Mouse (Mus musculus) ES-Bruce4 (cell line): ENCODE data around the gene 2310034G01Rik. TPM values are rescaled to one million over a fixed set of nuclear protein-coding genes. Genes with fewer than 3 reads are reported as not detected.

Experiments used
- H3K27ac ChIP-seq: 2 replicates; pipeline ENCODE4 v1.5.1; 2012; ENCODE audit warnings: low read length, inconsistent platforms; ENCODE audit not compliant: insufficient read depth
- H3K27me3 ChIP-seq: 2 replicates; pipeline ENCODE4 v1.6.1; 2012; ENCODE audit warnings: mild to moderate bottlenecking, low read length, inconsistent platforms; ENCODE audit not compliant: control insufficient read depth, poor library complexity, insufficient read depth, severe bottlenecking
- H3K36me3 ChIP-seq: 2 replicates; pipeline ENCODE4 v1.6.1; 2012; ENCODE audit warnings: inconsistent platforms, mild to moderate bottlenecking, low read length, moderate library complexity; ENCODE audit not compliant: control insufficient read depth, poor library complexity, insufficient read depth, severe bottlenecking
- H3K4me1 ChIP-seq: one replicate; pipeline ENCODE4 v1.8.1; 2011; ENCODE audit warnings: low read length; ENCODE audit not compliant: control insufficient read depth, insufficient read depth
- H3K4me3 ChIP-seq: 2 replicates; pipeline ENCODE4 v1.5.1; 2011; ENCODE audit warnings: low read depth, mild to moderate bottlenecking, low read length
- H3K9ac ChIP-seq: 2 replicates; pipeline ENCODE4 v1.6.1; 2012; ENCODE audit warnings: low read depth, mild to moderate bottlenecking, inconsistent platforms; ENCODE audit not compliant: poor library complexity, severe bottlenecking
- H3K9me3 ChIP-seq: replicated peaks from 2 replicates; pipeline ENCODE4 v1.6.1; 2012; ENCODE audit warnings: mild to moderate bottlenecking, low read length, inconsistent platforms; ENCODE audit not compliant: control insufficient read depth, poor library complexity, insufficient read depth, severe bottlenecking
- CTCF ChIP-seq: IDR thresholded peaks from one replicate; pipeline ENCODE4 v1.8.1; 2011; ENCODE audit warnings: low read depth, low read length
- EP300 ChIP-seq: IDR thresholded peaks from 2 replicates; pipeline ENCODE4 v1.6.1; 2011; ENCODE audit warnings: low read depth, low read length; ENCODE audit not compliant: insufficient read depth
- POLR2A ChIP-seq: IDR thresholded peaks from one replicate; pipeline ENCODE4 v1.8.1; 2011; ENCODE audit warnings: low read length; ENCODE audit not compliant: insufficient read depth
- polyA plus RNA-seq: library from polyadenylated mRNA; stranded (reverse); fragments of >200 nt; gene quantifications from 2 replicates; pipeline ENCODE4 v1.2.4, GENCODE M21; 2011; ENCODE audit warnings: low read depth; ENCODE audit not compliant: missing spikeins, insufficient read depth, insufficient read length

Gene 2310034G01Rik
- polyA plus RNA-seq, 1 experiment = 0.43 TPM

DNA sequence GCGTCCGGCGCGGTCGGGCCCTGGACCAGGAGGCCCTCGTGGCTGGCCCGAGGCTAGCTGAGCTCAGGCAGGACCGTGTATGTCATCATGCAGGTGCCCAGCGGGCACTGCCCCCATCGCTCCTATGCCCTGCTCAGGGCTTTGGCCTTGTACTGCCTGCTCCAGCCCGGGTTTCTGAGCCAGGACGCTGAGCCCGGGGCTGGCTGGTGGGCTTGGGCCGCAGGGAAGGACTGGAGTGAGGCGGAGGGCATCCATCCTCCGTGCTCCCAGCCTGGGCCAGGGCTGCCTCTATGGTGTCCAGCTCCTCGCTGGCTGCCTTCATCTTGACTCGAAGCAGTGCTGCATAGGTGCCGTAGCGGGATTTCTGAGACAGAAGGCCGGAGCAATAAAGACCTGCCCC lies 37.5 kb downstream of the 2310034G01Rik start:
- H3K9ac ChIP-seq = no peak overlapping the region
- TF ChIP-seq CTCF (no peak), POLR2A (no peak), EP300 (no peak)

DNA sequence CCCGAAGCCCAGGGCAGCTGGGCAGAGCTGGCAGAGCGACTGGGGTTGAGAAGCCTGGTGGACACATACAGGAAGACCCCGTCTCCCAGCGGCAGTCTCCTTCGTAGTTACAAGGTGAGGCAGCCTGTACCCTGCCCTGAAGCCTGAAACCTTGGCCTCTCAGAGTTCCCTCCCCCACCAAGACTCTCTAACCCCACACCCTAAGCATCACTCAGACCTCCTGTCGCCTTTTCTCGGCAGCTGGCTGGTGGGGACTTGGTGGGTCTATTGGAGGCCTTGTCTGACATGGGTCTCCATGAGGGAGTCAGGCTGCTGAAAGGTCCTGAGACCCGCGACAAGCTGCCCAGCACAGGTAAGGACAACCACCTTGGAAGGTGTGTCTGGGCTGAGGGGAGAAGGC lies 38.8 kb downstream of the 2310034G01Rik start:
- 0 out of 2 replicates have a peak, but pooled peaks cover 2% of the 10 kb centered on the region for H3K27me3 ChIP-seq
- no peak overlapping the region for H3K9ac ChIP-seq
- no peak overlapping the region for H3K4me3 ChIP-seq

More for the DNA sequence above, 37.5 kb downstream of the 2310034G01Rik start:
- Histone ChIP-seq H3K9me3 (no peaks in the 10 kb centered on the region), H3K27ac (no peak overlapping the region), H3K36me3 (no peaks in the 10 kb centered on the region), H3K27me3 (peaks cover 5% of the 10 kb centered on the region; the same call in 1 of the 2 replicates), H3K4me1 (no peaks in the 10 kb centered on the region), H3K4me3 (no peak overlapping the region)

DNA sequence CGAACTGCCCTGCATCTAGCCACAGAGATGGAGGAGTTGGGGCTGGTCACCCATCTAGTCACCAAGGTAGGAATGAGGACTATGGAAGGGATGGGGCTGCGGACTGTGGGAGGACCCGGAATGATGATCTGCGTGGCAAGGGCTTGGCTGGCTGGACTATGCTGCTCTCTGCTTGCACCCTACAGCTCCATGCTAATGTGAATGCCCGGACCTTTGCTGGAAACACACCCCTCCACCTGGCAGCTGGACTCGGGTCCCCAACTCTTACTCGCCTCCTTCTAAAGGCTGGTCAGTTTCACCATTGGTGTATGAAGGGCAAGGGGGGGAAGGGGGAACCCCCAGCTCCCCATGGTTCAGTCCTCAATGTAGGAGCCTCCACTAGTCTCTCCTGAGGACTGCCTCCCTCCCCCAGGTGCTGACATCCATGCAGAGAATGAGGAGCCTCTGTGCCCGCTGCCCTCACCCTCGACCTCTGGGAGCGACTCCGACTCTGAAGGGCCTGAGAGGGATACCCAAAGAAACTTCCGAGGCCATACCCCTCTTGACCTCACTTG lies 39.7 kb downstream of the 2310034G01Rik start:
- no peak overlapping the region for H3K27ac ChIP-seq
- no peaks in the 10 kb centered on the region for H3K9me3 ChIP-seq
- no peak for TF ChIP-seq POLR2A
- no peak for TF ChIP-seq EP300
- no peaks in the 10 kb centered on the region for H3K4me1 ChIP-seq
- no peak overlapping the region for H3K9ac ChIP-seq
- H3K27me3 ChIP-seq = no peaks in the 10 kb centered on the region
- H3K36me3 ChIP-seq = no peaks in the 10 kb centered on the region
- H3K4me3 ChIP-seq = no peak overlapping the region

More for the DNA sequence above, 38.8 kb downstream of the 2310034G01Rik start:
- no peaks in the 10 kb centered on the region for H3K4me1 ChIP-seq
- no peaks in the 10 kb centered on the region for H3K36me3 ChIP-seq
- no peak overlapping the region for H3K27ac ChIP-seq
- no peak for TF ChIP-seq POLR2A
- TF ChIP-seq CTCF = no peak
- no peak for TF ChIP-seq EP300
- no peaks in the 10 kb centered on the region for H3K9me3 ChIP-seq

DNA sequence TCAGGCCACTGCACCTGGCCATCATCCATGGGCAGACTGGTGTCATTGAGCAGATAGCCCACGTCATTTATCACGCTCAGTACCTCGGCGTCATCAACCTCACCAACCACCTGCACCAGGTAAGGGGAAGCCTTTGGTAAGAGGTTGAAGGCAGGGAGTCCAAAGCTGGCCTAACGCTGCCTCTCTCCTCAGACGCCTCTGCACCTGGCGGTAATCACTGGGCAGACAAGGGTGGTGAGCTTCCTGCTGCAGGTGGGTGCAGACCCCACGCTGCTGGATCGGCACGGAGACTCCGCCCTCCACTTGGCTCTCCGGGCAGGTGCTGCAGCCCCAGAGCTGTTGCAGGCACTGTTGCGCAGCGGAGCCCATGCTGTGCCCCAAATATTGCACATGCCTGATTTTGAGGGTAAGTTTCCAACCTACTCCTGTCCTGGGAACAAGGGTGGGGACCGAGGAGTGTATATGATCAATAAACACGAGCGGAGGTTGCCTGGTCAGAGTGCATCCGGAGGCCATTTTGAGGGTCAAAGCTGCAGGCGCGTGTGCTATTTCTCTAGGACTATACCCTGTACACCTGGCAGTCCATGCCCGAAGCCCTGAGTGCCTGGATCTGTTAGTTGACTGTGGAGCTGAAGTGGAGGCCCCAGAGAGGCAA lies 40.3 kb downstream of the 2310034G01Rik start:
- no peaks in the 10 kb centered on the region for H3K27me3 ChIP-seq
- no peak overlapping the region for H3K27ac ChIP-seq
- H3K9me3 ChIP-seq = no peaks in the 10 kb centered on the region
- no peak overlapping the region for H3K9ac ChIP-seq
- no peak overlapping the region for H3K4me3 ChIP-seq
- no peaks in the 10 kb centered on the region for H3K4me1 ChIP-seq
- TF ChIP-seq EP300 = no peak
- H3K36me3 ChIP-seq = no peaks in the 10 kb centered on the region

DNA sequence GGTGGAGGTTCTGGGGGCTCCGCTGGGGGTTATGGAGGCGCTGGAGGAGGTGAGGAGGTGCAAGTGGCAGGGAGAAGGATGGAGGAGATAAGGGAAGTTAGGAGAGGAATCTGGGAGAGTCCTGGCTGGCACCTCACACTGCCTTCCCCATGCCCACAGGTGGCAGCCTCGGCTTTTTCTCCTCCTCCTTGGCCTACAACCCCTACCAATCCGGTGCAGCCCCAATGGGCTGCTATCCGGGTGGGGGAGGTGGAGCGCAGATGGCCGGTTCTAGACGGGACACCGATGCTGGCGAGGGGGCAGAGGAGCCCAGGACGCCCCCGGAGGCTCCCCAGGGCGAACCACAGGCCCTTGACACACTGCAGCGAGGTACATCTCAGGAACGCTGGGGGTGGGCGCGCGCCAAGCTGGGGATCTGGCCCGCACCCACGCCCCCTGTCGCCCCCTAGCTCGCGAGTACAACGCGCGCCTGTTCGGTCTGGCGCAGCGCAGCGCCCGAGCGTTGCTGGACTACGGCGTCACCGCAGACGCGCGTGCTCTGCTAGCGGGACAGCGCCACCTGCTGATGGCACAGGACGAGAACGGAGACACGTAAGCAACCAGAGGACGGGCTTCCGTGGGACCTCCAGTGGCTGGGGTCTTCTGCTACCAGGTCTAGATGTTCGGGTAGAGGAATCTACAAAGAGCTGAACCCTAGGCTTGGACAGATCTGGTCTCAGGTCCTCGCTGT lies 41.2 kb downstream of the 2310034G01Rik start:
- TF ChIP-seq POLR2A (no peak), EP300 (peak; percentile 66; the same call in 1 of the 2 replicates), CTCF (peak; percentile 97)
- Histone ChIP-seq H3K27me3 (no peaks in the 10 kb centered on the region), H3K27ac (no peak overlapping the region)

DNA sequence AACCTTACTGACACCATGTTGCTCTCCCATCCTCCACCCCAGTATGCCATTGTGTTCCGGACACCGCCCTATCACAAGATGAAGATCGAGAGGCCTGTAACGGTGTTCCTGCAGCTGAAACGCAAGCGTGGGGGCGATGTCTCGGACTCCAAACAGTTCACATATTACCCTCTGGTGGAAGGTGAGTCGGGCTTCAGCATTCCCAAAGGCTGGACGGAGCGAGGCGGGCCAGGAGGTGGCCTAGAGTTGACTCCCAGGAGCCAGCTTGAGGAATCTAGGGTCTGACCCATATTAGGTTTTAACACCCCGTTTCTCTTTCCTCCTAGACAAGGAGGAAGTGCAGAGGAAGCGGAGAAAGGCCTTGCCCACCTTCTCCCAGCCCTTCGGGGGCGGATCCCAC lies 41.8 kb downstream of the 2310034G01Rik start:
- Histone ChIP-seq H3K4me3 (no peak overlapping the region; the same call in 1 of the 2 replicates), H3K9me3 (no peaks in the 10 kb centered on the region), H3K4me1 (no peaks in the 10 kb centered on the region), H3K36me3 (no peaks in the 10 kb centered on the region), H3K27me3 (no peaks in the 10 kb centered on the region), H3K9ac (0 out of 2 replicates have a peak overlapping the region, but pooled peaks have one; percentile 17), H3K27ac (no peak overlapping the region)
- TF ChIP-seq CTCF = no peak
- TF ChIP-seq EP300 = no peak
- no peak for TF ChIP-seq POLR2A

More for the DNA sequence above, 41.2 kb downstream of the 2310034G01Rik start:
- no peaks in the 10 kb centered on the region for H3K36me3 ChIP-seq
- peak overlapping the region; percentile 42 for H3K4me3 ChIP-seq
- no peaks in the 10 kb centered on the region for H3K9me3 ChIP-seq
- H3K9ac ChIP-seq = peak overlapping the region; percentile 17; the same call in 1 of the 2 replicates
- H3K4me1 ChIP-seq = no peaks in the 10 kb centered on the region
